Mouse (Mus musculus) gastrocnemius, postnatal 25 days (tissue): ENCODE data around the gene Abca7. TPM values are rescaled to one million over a fixed set of nuclear protein-coding genes. Genes with fewer than 3 reads are reported as not detected.

Experiments used
- DNase-seq: peaks from one replicate; pipeline ENCODE4 v3.0.0; 2022
- total RNA-seq, 2 experiments: library from RNA; stranded (reverse); gene quantifications; 1 replicate in 1 of 2; 2 replicates in 1 of 2; pipeline ENCODE4 v1.2.3; 2021

Gene Abca7
- total RNA-seq, 2 experiments from 2014 or later: 4.9 to 5.7 TPM

- DNase-seq: no peak
These were observed 22.2 kb upstream of the Abca7 start for GRCm38 (mm10) chr10:79974087-79974486.

DNA sequence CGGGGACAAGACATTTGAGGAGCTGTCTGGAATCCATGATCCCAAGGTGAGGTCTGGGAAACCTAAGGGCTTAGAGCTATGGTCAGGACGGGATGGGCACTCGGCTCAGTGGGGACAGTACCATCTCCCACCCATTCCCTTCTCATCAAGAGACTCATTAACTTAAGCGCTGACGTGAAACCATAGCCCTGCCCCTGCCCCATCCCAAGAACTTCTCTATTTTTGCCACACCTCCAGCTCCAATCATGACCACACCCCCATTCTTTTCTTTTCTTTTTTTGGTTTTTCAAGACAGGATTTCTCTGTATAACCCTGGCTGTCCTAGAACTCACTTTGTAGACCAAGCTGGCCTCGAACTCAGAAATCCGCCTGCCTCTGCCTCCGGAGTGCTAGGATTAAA lies 21.6 kb upstream of the Abca7 start:
- no peak for DNase-seq

DNA sequence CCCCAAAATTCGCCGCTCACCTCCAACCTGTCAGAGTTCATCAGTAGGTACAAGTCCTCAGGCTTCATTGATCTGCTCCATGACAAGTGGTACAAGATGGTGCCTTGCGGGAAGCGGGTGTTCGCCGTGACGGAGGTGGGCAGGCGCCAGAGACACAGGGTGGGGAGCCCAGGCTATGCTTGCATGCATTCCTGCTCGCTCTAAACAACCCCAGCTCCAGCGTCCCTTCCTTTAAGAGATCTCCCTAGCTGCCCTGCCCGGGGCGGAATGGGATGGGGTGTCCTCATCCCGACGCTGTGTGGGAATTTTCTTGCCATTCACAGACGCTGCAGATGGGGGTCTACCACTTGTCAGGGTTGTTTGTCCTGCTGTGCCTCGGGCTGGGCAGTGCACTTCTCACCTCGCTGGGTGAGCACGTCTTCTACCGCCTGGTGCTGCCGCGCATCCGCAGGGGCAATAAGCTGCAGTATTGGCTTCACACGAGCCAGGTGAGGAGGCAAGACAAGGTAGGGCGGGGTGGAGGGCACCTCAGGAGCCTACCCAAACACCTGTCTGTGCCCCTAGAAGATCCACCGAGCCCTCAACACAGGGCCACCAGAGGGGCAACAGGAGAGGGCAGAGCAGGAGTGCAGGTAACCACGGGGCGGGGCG lies 20.1 kb upstream of the Abca7 start:
- no peak for DNase-seq

- no peak for DNase-seq
These were observed 19.6 kb upstream of the Abca7 start for GRCm38 (mm10) chr10:79976722-79977107.

DNA sequence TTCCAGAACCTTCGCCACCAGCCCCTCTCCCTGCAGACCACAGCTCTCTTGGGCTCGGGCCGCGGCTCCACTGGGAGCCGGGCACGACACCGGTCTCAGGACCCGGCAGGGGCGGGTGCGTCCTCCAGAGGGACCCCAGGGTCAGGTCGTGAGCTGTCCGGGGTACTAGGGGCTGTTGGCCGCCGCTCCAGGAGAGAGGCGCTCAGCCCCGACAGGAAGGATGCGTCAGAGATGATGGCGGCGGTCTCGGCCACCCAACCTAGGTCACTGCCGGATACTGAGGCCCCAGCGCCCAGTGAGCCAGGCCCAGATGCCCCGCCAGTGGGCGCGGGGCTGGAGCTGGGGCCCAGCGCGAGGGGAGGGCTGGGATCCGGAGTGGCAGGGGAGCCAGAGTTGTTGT lies 19.0 kb upstream of the Abca7 start:
- DNase-seq: no peak

DNA sequence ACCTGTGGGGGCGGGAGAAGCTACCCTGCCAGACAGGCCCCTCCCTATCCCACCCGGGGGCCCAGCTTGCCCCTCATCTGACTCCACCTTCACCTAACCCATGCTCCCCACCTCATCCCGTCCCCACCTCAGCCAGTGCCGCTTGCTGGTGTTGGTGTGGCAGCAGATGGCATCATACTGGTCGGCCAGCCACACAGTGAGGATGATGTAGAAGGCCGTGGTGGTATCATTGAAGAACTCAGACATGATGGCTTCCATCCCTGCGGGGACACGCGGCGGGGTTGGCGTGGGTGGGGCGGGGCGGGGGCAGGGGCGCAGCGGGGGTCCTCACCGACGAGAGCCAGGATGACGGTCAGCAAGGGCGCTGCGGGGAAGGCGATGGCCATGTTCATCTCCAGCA lies 18.2 kb upstream of the Abca7 start:
- no peak for DNase-seq

- DNase-seq: no peak
These were observed 16.7 kb upstream of the Abca7 start for GRCm38 (mm10) chr10:79979401-79980155.

DNA sequence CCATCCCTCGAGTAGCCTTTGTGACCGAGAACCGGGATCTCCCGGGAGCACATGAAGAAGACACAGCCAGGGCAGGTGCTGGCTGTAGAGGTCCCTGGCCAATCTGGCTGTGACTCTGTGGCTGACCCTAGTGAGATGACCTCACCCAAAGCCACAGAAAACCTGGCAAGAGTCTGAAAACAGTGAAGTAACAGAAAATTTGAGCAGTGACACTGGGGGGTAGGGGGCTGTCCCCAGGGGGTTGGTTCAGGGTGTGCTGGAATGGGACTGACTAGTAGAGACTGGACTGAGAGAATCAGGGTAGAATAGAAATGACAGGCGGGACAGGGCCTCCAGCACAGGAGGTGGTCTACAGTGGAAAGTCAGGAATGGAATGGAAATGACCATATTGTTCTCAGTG lies 13.1 kb upstream of the Abca7 start:
- no peak for DNase-seq

- DNase-seq: peak; percentile 71
These were observed 12.6 kb upstream of the Abca7 start for GRCm38 (mm10) chr10:79983670-79984069.

- peak; percentile 86 for DNase-seq
These were observed 12.0 kb upstream of the Abca7 start, which contains the start of gene Tmem259 for GRCm38 (mm10) chr10:79984195-79984816. Gene Tmem259 (minus strand): TSS chr10:79984330.

DNA sequence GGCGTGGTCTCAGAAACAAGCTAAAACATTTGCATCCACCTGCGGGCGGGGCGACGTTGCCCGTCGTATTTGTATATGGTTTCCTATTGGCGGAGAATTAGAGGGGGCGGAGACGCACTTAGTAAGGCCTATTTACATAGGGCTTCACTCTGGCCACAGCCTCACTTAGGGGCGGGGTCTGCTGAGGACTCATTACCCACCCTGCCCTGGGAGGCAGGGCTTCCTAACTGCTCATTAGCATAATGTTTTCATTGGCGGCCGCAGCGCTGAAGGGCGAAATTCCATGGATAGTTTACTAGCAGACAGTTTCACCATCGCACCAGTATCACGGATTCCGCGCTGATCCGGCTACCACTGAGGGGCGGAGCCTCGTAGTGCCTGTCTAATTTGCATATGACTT lies 11.4 kb upstream of the Abca7 start:
- DNase-seq: peak; percentile 97

- peak; percentile 60 for DNase-seq
These were observed 10.7 kb upstream of the Abca7 start for GRCm38 (mm10) chr10:79985334-79986231.

DNA sequence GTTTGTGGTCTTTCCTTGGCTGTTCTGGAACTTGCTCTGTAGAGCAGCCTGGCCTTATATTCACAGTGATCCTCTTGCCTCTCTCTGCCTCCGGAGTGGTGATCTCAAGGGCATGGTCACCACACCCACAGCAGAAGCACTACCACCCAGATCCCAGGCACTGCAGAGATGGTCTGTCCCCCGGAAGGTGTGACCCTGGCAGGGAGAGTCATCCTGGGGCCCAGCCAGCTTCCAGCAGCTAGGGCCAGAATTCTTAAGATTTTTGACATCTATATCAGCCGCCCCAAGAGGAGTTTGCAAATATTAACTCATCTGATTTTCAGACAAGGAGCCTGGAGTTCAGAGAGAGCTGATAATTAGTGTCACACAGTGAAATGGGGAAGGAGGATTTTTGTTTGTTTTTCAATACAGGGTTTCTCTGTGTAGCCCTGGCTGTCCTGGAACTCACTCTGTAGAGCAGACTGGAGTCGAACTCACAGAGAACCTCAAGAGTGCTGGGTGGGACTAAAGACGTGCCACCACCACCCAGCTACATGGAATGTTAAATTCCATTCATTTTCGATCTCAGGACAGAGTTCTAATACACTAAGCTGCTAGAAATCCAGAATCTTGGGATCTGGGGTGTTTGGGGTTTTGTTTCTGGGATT lies 9.9 kb upstream of the Abca7 start:
- no peak for DNase-seq

DNA sequence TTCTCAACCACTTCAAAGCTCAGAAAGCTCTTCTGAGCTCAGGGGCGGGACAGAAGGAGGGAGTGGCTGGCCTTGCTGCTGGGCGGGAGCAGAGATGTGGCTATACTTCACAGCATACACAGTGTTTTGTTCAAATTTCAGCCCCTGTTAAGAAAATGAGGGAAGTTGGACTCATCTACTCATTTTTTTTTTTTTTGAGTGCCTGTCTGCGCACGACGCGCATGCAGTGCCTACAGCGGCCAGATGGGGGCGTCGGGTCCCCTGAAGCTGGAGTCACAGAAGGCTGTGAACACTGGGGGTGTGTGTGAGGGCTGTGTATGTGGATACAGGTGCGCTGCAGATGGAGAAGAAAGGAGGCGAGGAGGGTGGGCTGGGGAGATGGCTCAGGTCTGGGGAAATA lies 9.3 kb upstream of the Abca7 start:
- peak; percentile 78 for DNase-seq

GRCm38 (mm10) chr10:79987771-79988505 lies 8.4 kb upstream of the Abca7 start:
- DNase-seq: no peak

DNA sequence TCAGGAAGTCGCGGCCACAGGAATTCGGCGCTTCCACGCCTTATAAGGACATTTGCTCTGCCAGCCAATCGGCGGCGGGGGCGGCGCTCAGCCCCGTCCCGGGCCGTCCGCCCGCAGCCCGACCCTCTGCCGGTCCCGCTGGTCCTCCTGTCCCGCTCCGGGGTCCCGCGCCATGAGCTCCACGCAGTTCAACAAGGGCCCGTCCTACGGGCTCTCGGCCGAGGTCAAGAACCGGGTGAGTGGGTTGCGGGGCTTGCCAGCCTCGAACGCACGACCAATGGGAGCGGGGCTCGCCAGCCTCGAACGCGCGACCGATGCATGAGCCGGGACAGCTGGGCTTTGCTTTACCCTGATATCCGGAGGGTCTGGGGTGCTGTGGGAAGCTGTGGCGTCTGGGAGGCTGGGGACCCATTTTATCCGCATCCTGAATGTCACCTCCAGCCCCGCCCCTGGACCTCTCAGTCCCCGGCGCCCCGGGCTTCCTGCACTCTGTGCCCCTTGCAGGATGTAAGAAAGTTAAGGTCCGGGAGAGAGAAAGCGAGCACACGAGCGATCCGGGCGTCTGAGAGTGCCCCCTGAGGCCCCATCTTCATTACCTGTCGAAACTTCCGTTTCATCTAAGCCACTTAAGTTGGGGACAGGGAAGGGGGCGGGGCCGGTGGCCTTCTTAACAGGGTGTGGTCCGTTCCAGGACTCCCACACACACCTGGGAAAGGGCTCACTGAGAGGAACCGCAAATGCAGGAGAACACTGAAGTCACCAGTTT lies 7.6 kb upstream of the Abca7 start, which contains the start of gene Cnn2:
Cnn2 (plus strand) TSS at position 79 of the 766 bp plus-strand sequence.
- DNase-seq: peak; percentile 65

GRCm38 (mm10) chr10:79989272-79989786 lies 7.0 kb upstream of the Abca7 start:
- no peak for DNase-seq

DNA sequence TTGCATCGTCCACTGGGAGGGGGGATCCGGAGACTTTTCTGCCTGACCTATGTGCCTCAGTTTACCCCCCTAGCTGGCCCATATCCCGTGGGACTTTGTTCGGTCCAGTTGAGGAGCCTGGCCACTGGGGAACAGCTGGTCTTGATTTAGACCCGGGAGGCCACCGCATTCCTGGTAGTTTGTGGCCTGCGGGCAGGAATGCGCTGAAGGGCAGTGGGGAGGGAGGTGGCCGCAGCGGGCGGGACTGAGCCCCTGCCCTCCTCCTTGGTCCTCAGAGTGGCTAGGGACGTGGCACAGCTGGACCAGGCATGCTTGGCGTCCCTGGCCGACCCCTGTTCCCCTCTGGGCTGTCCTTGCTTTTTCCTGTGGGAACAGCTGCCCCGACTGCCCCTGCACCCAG lies 6.4 kb upstream of the Abca7 start:
- no peak for DNase-seq

GRCm38 (mm10) chr10:79991099-79991498 lies 5.2 kb upstream of the Abca7 start:
- no peak for DNase-seq

GRCm38 (mm10) chr10:79991548-79991947 lies 4.7 kb upstream of the Abca7 start:
- no peak for DNase-seq
